Comparison of ENCODE assay signal across 21 mouse cellular contexts in the genomic region with DNA sequence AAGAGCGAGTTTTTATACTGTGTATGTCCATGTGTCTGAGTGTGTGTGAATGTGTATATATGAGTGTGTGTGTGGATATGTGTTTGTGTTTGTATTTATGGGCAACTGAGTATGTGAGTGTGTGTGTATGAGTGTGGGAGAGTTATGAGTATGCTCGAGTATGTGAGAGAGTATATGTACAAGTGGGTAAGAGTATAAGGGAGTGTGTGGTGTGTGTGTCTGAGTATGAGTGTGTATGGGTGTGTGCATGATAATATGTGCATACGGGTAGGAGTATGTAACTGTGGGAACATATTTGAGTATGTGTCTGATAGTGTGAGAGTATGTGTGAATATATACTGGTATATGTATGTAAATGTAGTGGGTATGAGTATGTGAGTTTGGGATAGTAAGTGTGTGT.
"Had no signal": no experiment of that assay in that cellular context is flagged by ENCODE, and none has a peak within 500 bp of the region (broad histone marks: within the 10 kb centered on the region; RNA-seq: fewer than 3 reads in every experiment).

No protein-coding gene starts in this region.

- H3K27me3 ChIP-seq: liver, embryonic 15.5 days; lung, embryonic 15.5 days; midbrain, embryonic 13.5 days; neural tube, embryonic 13.5 days; neural tube, embryonic 15.5 days had no signal

- H3K9me3 ChIP-seq: liver, embryonic 15.5 days; lung, embryonic 15.5 days; midbrain, embryonic 13.5 days; neural tube, embryonic 13.5 days; neural tube, embryonic 15.5 days had no signal

- ATAC-seq: liver, postnatal 0 days; lung, postnatal 0 days; midbrain, embryonic 13.5 days; midbrain, embryonic 16.5 days had no signal

- H3K4me3 ChIP-seq: liver, embryonic 15.5 days; lung, embryonic 15.5 days; midbrain, embryonic 13.5 days; myocyte; neural tube, embryonic 13.5 days; neural tube, embryonic 15.5 days had no signal

- DNase-seq: liver, postnatal 0 days; lung, adult 2 months; lung, postnatal 14 days; lung, postnatal 4 days; retina, postnatal 1 day; right cerebral cortex, adult 18-20 months; right cerebral cortex, postnatal 25 days; right cerebral cortex, postnatal 4 days; spleen, adult 18-20 months; thymus, adult 18-20 months; thymus, postnatal 14 days; thymus, postnatal 4 days had no signal

- H3K4me1 ChIP-seq: liver, embryonic 15.5 days; lung, embryonic 15.5 days; midbrain, embryonic 13.5 days; neural tube, embryonic 13.5 days; neural tube, embryonic 15.5 days had no signal

- H3K36me3 ChIP-seq: liver, embryonic 15.5 days; lung, embryonic 15.5 days; midbrain, embryonic 13.5 days; neural tube, embryonic 13.5 days; neural tube, embryonic 15.5 days had no signal

- H3K27ac ChIP-seq: liver, embryonic 15.5 days; lung, embryonic 15.5 days; midbrain, embryonic 13.5 days; neural tube, embryonic 13.5 days; neural tube, embryonic 15.5 days had no signal

- H3K4me2 ChIP-seq: liver, embryonic 15.5 days; lung, embryonic 15.5 days; midbrain, embryonic 11.5 days; midbrain, embryonic 13.5 days; neural tube, embryonic 13.5 days; neural tube, embryonic 15.5 days had no signal

- H3K9ac ChIP-seq: liver, embryonic 15.5 days; liver, postnatal 0 days; lung, embryonic 15.5 days; midbrain, embryonic 13.5 days; neural tube, embryonic 13.5 days; neural tube, embryonic 15.5 days had no signal
